Mouse (Mus musculus) heart, adult 11 months (tissue): ENCODE data around the gene Tmbim7.
"Not testable (repeated sequence)": the region's sequence is repeated elsewhere in the genome, so short reads cannot be mapped to it uniquely, and the experiment has no call there.

Experiments
- DNase-seq: peaks from one replicate; pipeline ENCODE4 v3.0.0; 2022

The Tmbim7 gene

GRCm38 (mm10) chr5:3650881-3651280, at the start of gene Tmbim7:
Gene Tmbim7 (plus strand): TSS chr5:3651181.
- DNase-seq = peak; percentile 77

GRCm38 (mm10) chr5:3607114-3607513, 43.9 kb upstream of the Tmbim7 start:
- peak; percentile 60 for DNase-seq

GRCm38 (mm10) chr5:3609241-3609640, 41.7 kb upstream of the Tmbim7 start:
- peak; percentile 73 for DNase-seq

- peak; percentile 55 for DNase-seq
Observed at GRCm38 (mm10) chr5:3611835-3612234, 39.1 kb upstream of the Tmbim7 start.

GRCm38 (mm10) chr5:3620486-3620885, 30.5 kb upstream of the Tmbim7 start:
- no peak for DNase-seq

GRCm38 (mm10) chr5:3630055-3630454, 20.9 kb upstream of the Tmbim7 start:
- DNase-seq = peak; percentile 67

- peak; percentile 50 for DNase-seq
Observed at GRCm38 (mm10) chr5:3631512-3632271, 19.3 kb upstream of the Tmbim7 start.

- DNase-seq = peak; percentile 83
Observed at GRCm38 (mm10) chr5:3632285-3632684, 18.7 kb upstream of the Tmbim7 start.

- DNase-seq = peak; percentile 71
Observed at GRCm38 (mm10) chr5:3633315-3633714, 17.7 kb upstream of the Tmbim7 start.

- DNase-seq = peak; percentile 34
Observed at GRCm38 (mm10) chr5:3633951-3634350, 17.0 kb upstream of the Tmbim7 start.

- DNase-seq = peak; percentile 80
Observed at GRCm38 (mm10) chr5:3635286-3635685, 15.7 kb upstream of the Tmbim7 start.

- DNase-seq = peak; percentile 73
Observed at GRCm38 (mm10) chr5:3644621-3645020, 6.4 kb upstream of the Tmbim7 start.

- peak; percentile 71 for DNase-seq
Observed at GRCm38 (mm10) chr5:3645326-3645725, 5.7 kb upstream of the Tmbim7 start.

- DNase-seq = peak; percentile 68
Observed at GRCm38 (mm10) chr5:3646539-3646938, 4.4 kb upstream of the Tmbim7 start.

GRCm38 (mm10) chr5:3646991-3647707, 3.8 kb upstream of the Tmbim7 start:
- DNase-seq = peak; percentile 89

- DNase-seq = peak; percentile 99
Observed at GRCm38 (mm10) chr5:3647708-3648121, 3.3 kb upstream of the Tmbim7 start.

GRCm38 (mm10) chr5:3648206-3648848, 2.7 kb upstream of the Tmbim7 start:
- peak; percentile 42 for DNase-seq

- DNase-seq = no peak
Observed at GRCm38 (mm10) chr5:3648849-3649210, 2.2 kb upstream of the Tmbim7 start.

GRCm38 (mm10) chr5:3651621-3652020, 640 bp downstream of the Tmbim7 start:
- peak; percentile 70 for DNase-seq

GRCm38 (mm10) chr5:3652903-3653575, 2.1 kb downstream of the Tmbim7 start:
- not testable (repeated sequence) for DNase-seq

- no peak for DNase-seq
Observed at GRCm38 (mm10) chr5:3653801-3654200, 2.8 kb downstream of the Tmbim7 start.

GRCm38 (mm10) chr5:3657085-3657484, 6.1 kb downstream of the Tmbim7 start, which contains the start of gene Gatad1:
Gene Gatad1 (minus strand): TSS chr5:3657185.
- DNase-seq = no peak

GRCm38 (mm10) chr5:3665225-3665624, 14.2 kb downstream of the Tmbim7 start:
- DNase-seq = no peak
